Mouse (Mus musculus): Measurements from ENCODE around the gene Oser1. TPM values are rescaled to one million over a fixed set of nuclear protein-coding genes. Genes with fewer than 3 reads are reported as not detected.

The Oser1 gene
- total and polyA plus RNA-seq, 3 experiments: 14.0 to 84.2 (median 42.5) TPM

- ATAC-seq (ENCODE audit: extremely low read depth, insufficient number of reproducible peaks, low FRiP score, poor library complexity, severe bottlenecking): no peak
- Histone ChIP-seq H3K9me3 (replicated peaks) (no peaks in the 10 kb centered on the region), H3K4me1 (ENCODE audit: insufficient read depth, low read depth, low read length) (peaks cover 14% of the 10 kb centered on the region), H3K4me3 (ENCODE audit: low read depth, low read length) (no peak overlapping the region), H3K36me3 (replicated peaks) (peaks cover 31% of the 10 kb centered on the region), H3K27me3 (ENCODE audit: insufficient read depth, low read length) (no peaks in the 10 kb centered on the region; the same call in 1 of the 2 replicates)
- no peak for TF ChIP-seq GATA2 (IDR thresholded peaks at IDR 0.05; ENCODE audit: borderline replicate concordance, low read depth, low read length)
- no peak for TF ChIP-seq GATA1 (IDR thresholded peaks at IDR 0.05; ENCODE audit: borderline replicate concordance, low read length)
- TF ChIP-seq CTCF (IDR thresholded peaks at IDR 0.05; ENCODE audit: low read depth, low read length): no peak
- TF ChIP-seq TAL1 (conservative IDR thresholded peaks at IDR 0.05; ENCODE audit: low read depth, low read length): no peak
- TF ChIP-seq POLR2AphosphoS5 (IDR thresholded peaks at IDR 0.05; ENCODE audit: insufficient replicate concordance, low read depth, low read length): no peak
- DNase-seq (ENCODE audit: low spot score): no peak
Observed at GRCm38 (mm10) chr2:163422895-163423660, 1.4 kb downstream of the Oser1 start.

- Histone ChIP-seq H3K36me3 (replicated peaks) (peaks cover 39% of the 10 kb centered on the region), H3K4me3 (ENCODE audit: low read depth, low read length) (peak overlapping the region; percentile 97), H3K4me1 (ENCODE audit: insufficient read depth, low read depth, low read length) (peaks cover 28% of the 10 kb centered on the region), H3K27me3 (ENCODE audit: insufficient read depth, low read length) (no peaks in the 10 kb centered on the region), H3K9me3 (replicated peaks) (no peaks in the 10 kb centered on the region)
- DNase-seq (ENCODE audit: low spot score) (peak; percentile 9), ATAC-seq (ENCODE audit: extremely low read depth, insufficient number of reproducible peaks, low FRiP score, poor library complexity, severe bottlenecking) (no peak)
- TF ChIP-seq TAL1 (conservative IDR thresholded peaks at IDR 0.05; ENCODE audit: low read depth, low read length) (no peak), CTCF (IDR thresholded peaks at IDR 0.05; ENCODE audit: low read depth, low read length) (no peak), GATA2 (IDR thresholded peaks at IDR 0.05; ENCODE audit: borderline replicate concordance, low read depth, low read length) (no peak), POLR2AphosphoS5 (IDR thresholded peaks at IDR 0.05; ENCODE audit: insufficient replicate concordance, low read depth, low read length) (no peak), GATA1 (IDR thresholded peaks at IDR 0.05; ENCODE audit: borderline replicate concordance, low read length) (no peak)
Observed at GRCm38 (mm10) chr2:163420366-163420886, 4.1 kb downstream of the Oser1 start.

GRCm38 (mm10) chr2:163419346-163420045, 5.0 kb downstream of the Oser1 start:
- H3K27me3 ChIP-seq (ENCODE audit: insufficient read depth, low read length): no peaks in the 10 kb centered on the region
- no peak for TF ChIP-seq GATA2 (IDR thresholded peaks at IDR 0.05; ENCODE audit: borderline replicate concordance, low read depth, low read length)
- peak; percentile 98 for ATAC-seq (ENCODE audit: extremely low read depth, insufficient number of reproducible peaks, low FRiP score, poor library complexity, severe bottlenecking)
- peak; percentile 89 for DNase-seq (ENCODE audit: low spot score)
- peaks cover 28% of the 10 kb centered on the region for H3K4me1 ChIP-seq (ENCODE audit: insufficient read depth, low read depth, low read length)
- no peaks in the 10 kb centered on the region for H3K9me3 ChIP-seq (replicated peaks)
- H3K4me3 ChIP-seq (ENCODE audit: low read depth, low read length): peak overlapping the region; percentile 97
- peaks cover 45% of the 10 kb centered on the region for H3K36me3 ChIP-seq (replicated peaks)

- H3K36me3 ChIP-seq (replicated peaks): peaks cover 43% of the 10 kb centered on the region
- DNase-seq (ENCODE audit: low spot score) (peak; percentile 48), ATAC-seq (ENCODE audit: extremely low read depth, insufficient number of reproducible peaks, low FRiP score, poor library complexity, severe bottlenecking) (no peak)
- H3K27me3 ChIP-seq (ENCODE audit: insufficient read depth, low read length): no peaks in the 10 kb centered on the region
- no peak for TF ChIP-seq GATA1 (IDR thresholded peaks at IDR 0.05; ENCODE audit: borderline replicate concordance, low read length)
- no peak for TF ChIP-seq POLR2AphosphoS5 (IDR thresholded peaks at IDR 0.05; ENCODE audit: insufficient replicate concordance, low read depth, low read length)
- TF ChIP-seq GATA2 (IDR thresholded peaks at IDR 0.05; ENCODE audit: borderline replicate concordance, low read depth, low read length): no peak
- TF ChIP-seq TAL1 (conservative IDR thresholded peaks at IDR 0.05; ENCODE audit: low read depth, low read length): no peak
- TF ChIP-seq CTCF (IDR thresholded peaks at IDR 0.05; ENCODE audit: low read depth, low read length): no peak
- no peaks in the 10 kb centered on the region for H3K9me3 ChIP-seq (replicated peaks)
- peak overlapping the region; percentile 97 for H3K4me3 ChIP-seq (ENCODE audit: low read depth, low read length)
- H3K4me1 ChIP-seq (ENCODE audit: insufficient read depth, low read depth, low read length): peaks cover 28% of the 10 kb centered on the region
Observed at GRCm38 (mm10) chr2:163418841-163419345, 5.6 kb downstream of the Oser1 start.

DNA sequence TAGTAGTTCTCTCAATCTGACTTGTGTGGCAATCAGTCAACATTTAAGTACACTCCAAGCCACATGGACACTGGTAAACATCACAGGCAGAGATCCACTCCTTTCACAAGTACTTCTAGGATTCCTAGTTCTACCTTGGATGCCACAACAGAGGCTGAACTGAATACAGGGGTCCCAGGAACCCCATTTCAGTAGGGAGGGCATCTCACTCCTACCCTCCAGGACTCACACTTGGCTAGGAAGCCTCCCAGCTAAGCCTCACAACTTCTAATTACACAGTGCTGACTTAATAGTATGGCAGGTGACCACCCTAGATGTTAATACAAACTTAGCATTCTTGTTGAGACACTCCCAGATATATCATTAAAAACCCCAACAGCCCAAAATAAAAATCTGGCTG, 6.7 kb downstream of the Oser1 start:
- no peaks in the 10 kb centered on the region for H3K9me3 ChIP-seq (replicated peaks)
- peaks cover 29% of the 10 kb centered on the region for H3K4me1 ChIP-seq (ENCODE audit: insufficient read depth, low read depth, low read length)
- ATAC-seq (ENCODE audit: extremely low read depth, insufficient number of reproducible peaks, low FRiP score, poor library complexity, severe bottlenecking) (no peak), DNase-seq (ENCODE audit: low spot score) (no peak)
- TF ChIP-seq GATA2 (IDR thresholded peaks at IDR 0.05; ENCODE audit: borderline replicate concordance, low read depth, low read length) (no peak), CTCF (IDR thresholded peaks at IDR 0.05; ENCODE audit: low read depth, low read length) (no peak), GATA1 (IDR thresholded peaks at IDR 0.05; ENCODE audit: borderline replicate concordance, low read length) (no peak), POLR2AphosphoS5 (IDR thresholded peaks at IDR 0.05; ENCODE audit: insufficient replicate concordance, low read depth, low read length) (no peak), TAL1 (conservative IDR thresholded peaks at IDR 0.05; ENCODE audit: low read depth, low read length) (no peak)
- no peaks in the 10 kb centered on the region for H3K27me3 ChIP-seq (ENCODE audit: insufficient read depth, low read length)
- peaks cover 41% of the 10 kb centered on the region for H3K36me3 ChIP-seq (replicated peaks)
- peak overlapping the region; percentile 97 for H3K4me3 ChIP-seq (ENCODE audit: low read depth, low read length)

DNA sequence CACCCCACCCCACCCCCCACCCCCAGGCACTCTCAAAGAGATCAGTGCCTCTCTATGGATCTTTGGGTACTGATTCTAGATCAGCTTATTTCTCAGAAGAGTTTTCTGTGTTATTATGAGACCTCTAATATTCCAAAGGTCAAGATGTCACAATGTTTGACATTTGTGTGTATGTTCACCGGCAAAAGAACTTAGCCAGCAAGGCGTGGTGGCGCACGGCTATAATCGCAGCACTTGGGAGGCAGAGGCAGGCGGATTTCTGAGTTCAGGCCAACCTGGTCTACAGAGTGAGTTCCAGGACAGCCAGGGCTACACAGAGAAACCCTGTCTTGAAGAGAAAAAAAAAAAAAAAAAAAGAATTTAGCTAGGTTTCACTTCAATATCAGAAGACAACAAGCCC, 7.5 kb downstream of the Oser1 start:
- TF ChIP-seq POLR2AphosphoS5 (IDR thresholded peaks at IDR 0.05; ENCODE audit: insufficient replicate concordance, low read depth, low read length): no peak
- TF ChIP-seq GATA2 (IDR thresholded peaks at IDR 0.05; ENCODE audit: borderline replicate concordance, low read depth, low read length): no peak
- no peak for TF ChIP-seq TAL1 (conservative IDR thresholded peaks at IDR 0.05; ENCODE audit: low read depth, low read length)
- TF ChIP-seq CTCF (IDR thresholded peaks at IDR 0.05; ENCODE audit: low read depth, low read length): no peak
- no peak for TF ChIP-seq GATA1 (IDR thresholded peaks at IDR 0.05; ENCODE audit: borderline replicate concordance, low read length)
- Histone ChIP-seq H3K27me3 (ENCODE audit: insufficient read depth, low read length) (no peaks in the 10 kb centered on the region), H3K9me3 (replicated peaks) (no peaks in the 10 kb centered on the region), H3K4me1 (ENCODE audit: insufficient read depth, low read depth, low read length) (peaks cover 34% of the 10 kb centered on the region), H3K4me3 (ENCODE audit: low read depth, low read length) (no peak overlapping the region; the same call in 1 of the 2 replicates), H3K36me3 (replicated peaks) (peaks cover 42% of the 10 kb centered on the region)
- ATAC-seq (ENCODE audit: extremely low read depth, insufficient number of reproducible peaks, low FRiP score, poor library complexity, severe bottlenecking) (no peak), DNase-seq (ENCODE audit: low spot score) (no peak)
